Mouse (Mus musculus) small intestine, adult 2 months (tissue): ENCODE data around the gene Aplp1.
A peak's percentile ranks its signal among the peaks of the same experiment; 100 is the strongest.

Experiments
- CTCF ChIP-seq: fragments of 200-500 bp; IDR thresholded peaks from 2 replicates; pipeline ENCODE4 v1.5.1; 2012; ENCODE audit warnings: low read depth, mild to moderate bottlenecking, control low read depth, inconsistent platforms, low read length, moderate library complexity, mixed read lengths; ENCODE audit not compliant: insufficient replicate concordance, insufficient read length; ENCODE audit errors: extremely low read depth
- POLR2A ChIP-seq: fragments of 200-500 bp; IDR thresholded peaks from 2 replicates; pipeline ENCODE4 v1.6.1; 2012; ENCODE audit warnings: low read depth, mild to moderate bottlenecking, control low read depth, inconsistent platforms, low read length, moderate library complexity

GRCm38 (mm10) chr7:30493401-30493931 is 48.1 kb upstream of the Aplp1 start, which contains the start of gene Prodh2:
- 0 out of 2 replicates have a peak, but pooled peaks have one; percentile 3 for TF ChIP-seq CTCF
- TF ChIP-seq POLR2A, result no peak
